Mouse (Mus musculus) lung, embryonic 14.5 days (tissue): ENCODE results near the gene Tmem51. TPM values are rescaled to one million over a fixed set of nuclear protein-coding genes. Genes with fewer than 3 reads are reported as not detected.

ENCODE experiments used
- ATAC-seq: fragments of 200-750 bp; cut with Nextera tagmentation; 2 replicates; pipeline ENCODE4 v1.8.0; 2017; ENCODE audit warnings: mild to moderate bottlenecking, moderate TSS enrichment, moderate library complexity; ENCODE audit not compliant: insufficient read depth
- DNase-seq: peaks from one replicate; pipeline ENCODE4 v3.0.0-alpha.2; 2015
- H3K27ac ChIP-seq: fragments of 300-500 bp; sonication (generic); 2 replicates; pipeline ENCODE4 v1.5.1; 2014; ENCODE audit warnings: low read depth, mild to moderate bottlenecking, moderate library complexity
- H3K27me3 ChIP-seq: fragments of 300-500 bp; sonication (generic); 2 replicates; pipeline ENCODE4 v1.6.1; 2014; ENCODE audit warnings: low read length, control low read depth; ENCODE audit not compliant: insufficient read depth
- H3K36me3 ChIP-seq: fragments of 300-500 bp; sonication (generic); 2 replicates; pipeline ENCODE4 v1.6.1; 2014; ENCODE audit warnings: control low read depth; ENCODE audit not compliant: insufficient read depth
- H3K4me1 ChIP-seq: fragments of 300-500 bp; sonication (generic); 2 replicates; pipeline ENCODE4 v1.6.1; 2014; ENCODE audit warnings: antibody characterized with exemption, control low read depth; ENCODE audit not compliant: insufficient read depth
- H3K4me2 ChIP-seq: fragments of 300-500 bp; sonication (generic); 2 replicates; pipeline ENCODE4 v1.6.1; 2014; ENCODE audit warnings: mild to moderate bottlenecking
- H3K4me3 ChIP-seq: fragments of 300-500 bp; sonication (generic); 2 replicates; pipeline ENCODE4 v1.5.1; 2014; ENCODE audit warnings: low read depth, low read length
- H3K9ac ChIP-seq: fragments of 300-500 bp; sonication (generic); 2 replicates; pipeline ENCODE4 v1.6.1; 2014
- H3K9me3 ChIP-seq: fragments of 300-500 bp; sonication (generic); 2 replicates; pipeline ENCODE4 v1.6.1; 2016; ENCODE audit warnings: low read depth, low read length, control low read depth
- CTCF ChIP-seq: IDR thresholded peaks from 2 replicates; pipeline ENCODE4 v1.5.1; 2016; ENCODE audit warnings: antibody characterized with exemption, low read depth
- WGBS: fragments of 180-500 bp; shearing (Covaris S2); extraction: QIAGEN DNeasy Blood & Tissue Kit; methylation state at CpG from one replicate; pipeline ENCODE4 v1.1.7; 2014; 5-methylcytosine and 5-hydroxymethylcytosine counted together
- polyA plus RNA-seq: library from polyadenylated mRNA; unstranded; fragments of >200 nt; fragmentation: Nextera tagmentation; extraction: Ambion mirVana; gene quantifications from 2 replicates; pipeline ENCODE4 v1.2.1, GENCODE M21; 2014

Gene Tmem51
- polyA plus RNA-seq, 1 experiment from 2014 or later = 17.1 TPM

DNA sequence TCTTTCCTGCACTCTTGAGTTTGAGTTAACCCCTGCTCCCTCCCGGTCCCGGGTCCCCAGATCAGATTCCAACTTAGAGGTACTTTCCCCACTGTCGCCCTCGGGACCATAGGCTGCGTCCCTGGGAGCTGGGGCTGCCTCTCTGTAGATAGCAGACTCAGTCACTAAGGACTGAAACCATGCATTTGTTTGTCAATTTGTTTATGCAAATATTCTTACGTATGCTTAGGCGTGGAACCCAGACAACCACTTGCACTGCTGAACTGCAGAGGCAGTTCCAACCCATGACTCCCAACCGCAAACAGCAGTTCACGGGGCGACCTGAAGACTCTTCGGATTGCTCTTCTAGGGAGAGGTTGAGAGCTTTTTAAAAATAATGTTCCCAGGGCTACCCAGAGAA lies 8.2 kb downstream of the Tmem51 start:
- WGBS = 79% methylated on average over 11 of the region's 11 CpGs
- ATAC-seq (no peak), DNase-seq (no peak)
- Histone ChIP-seq H3K4me2 (no peak overlapping the region), H3K4me1 (peaks cover 24% of the 10 kb centered on the region), H3K9me3 (no peaks in the 10 kb centered on the region), H3K9ac (no peak overlapping the region), H3K4me3 (no peak overlapping the region), H3K36me3 (no peaks in the 10 kb centered on the region), H3K27me3 (no peaks in the 10 kb centered on the region), H3K27ac (no peak overlapping the region)
- TF ChIP-seq CTCF = no peak

DNA sequence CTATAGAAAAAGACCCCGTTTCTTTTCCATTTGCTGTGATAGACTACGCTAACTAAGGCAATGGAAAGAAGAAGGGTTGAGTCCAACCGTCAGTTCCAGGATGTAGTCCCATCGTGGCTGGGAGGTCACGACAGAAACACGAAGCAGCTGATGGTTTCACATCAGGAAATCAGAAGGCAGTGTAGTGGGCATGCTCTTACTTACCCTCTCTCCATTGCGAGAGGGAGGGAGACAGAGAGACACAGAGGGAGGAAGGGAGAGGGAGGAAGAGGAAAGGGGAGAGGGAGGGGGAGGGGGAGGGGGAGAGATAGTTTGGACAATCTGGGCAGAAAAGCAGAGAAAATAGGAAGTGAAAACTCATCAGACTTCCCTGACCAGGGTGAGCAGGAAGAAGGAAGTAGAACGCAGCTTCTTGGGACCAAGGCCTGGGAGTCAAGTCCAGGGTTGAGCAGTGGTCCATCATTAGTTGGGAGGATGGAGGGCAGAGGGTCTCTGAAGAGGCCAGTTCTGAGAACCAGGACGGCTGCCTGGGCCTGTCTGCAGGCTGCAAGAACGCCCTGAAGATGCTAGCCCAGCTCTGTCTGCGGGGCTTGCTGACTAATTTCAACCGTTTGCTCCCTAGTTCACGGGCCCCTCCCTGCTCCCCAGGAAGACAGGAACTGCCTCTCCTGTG lies 9.9 kb downstream of the Tmem51 start:
- no peaks in the 10 kb centered on the region for H3K36me3 ChIP-seq
- no peak overlapping the region for H3K4me2 ChIP-seq
- TF ChIP-seq CTCF = no peak
- WGBS = 52% methylated on average over 13 of the region's 13 CpGs
- ATAC-seq (no peak), DNase-seq (no peak)
- H3K9ac ChIP-seq = no peak overlapping the region
- H3K4me3 ChIP-seq = no peak overlapping the region
- no peaks in the 10 kb centered on the region for H3K27me3 ChIP-seq
- H3K4me1 ChIP-seq = peaks cover 20% of the 10 kb centered on the region
- no peak overlapping the region for H3K27ac ChIP-seq
- no peaks in the 10 kb centered on the region for H3K9me3 ChIP-seq

DNA sequence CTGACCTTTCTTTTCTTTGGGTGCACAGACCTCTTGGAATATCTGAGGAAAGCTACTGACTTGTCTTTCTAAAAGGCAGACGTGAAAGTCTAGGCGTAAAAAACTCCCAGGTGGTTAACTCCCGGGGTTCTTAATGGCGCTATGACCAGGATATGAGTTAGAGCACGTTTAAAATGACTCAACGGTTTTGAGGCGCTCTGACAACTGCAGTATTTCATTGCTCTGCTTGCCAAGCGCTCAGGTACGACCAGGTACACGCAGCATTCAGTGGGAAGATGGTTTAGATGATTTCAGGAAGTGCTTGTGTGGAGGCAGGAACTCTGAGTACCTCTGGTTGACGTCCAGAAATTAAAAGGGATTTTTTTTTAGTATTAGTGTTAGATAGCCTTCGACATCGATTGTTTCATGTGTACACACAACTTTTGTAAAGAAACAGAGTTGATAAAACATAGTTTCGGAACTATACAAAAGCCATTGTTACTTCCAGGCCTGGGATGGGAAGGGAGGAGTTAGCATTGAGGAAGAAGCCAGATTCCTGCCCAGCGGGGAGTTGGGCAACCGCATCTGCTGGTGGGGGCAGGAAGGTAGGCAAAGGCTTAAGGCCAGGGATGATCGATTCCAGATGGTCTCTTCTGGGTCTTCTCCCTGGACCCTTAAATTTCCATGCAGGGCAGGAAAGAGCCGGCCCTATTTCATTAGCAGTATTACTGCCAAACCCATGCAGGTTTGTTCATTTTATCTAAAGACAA lies 12.7 kb downstream of the Tmem51 start:
- no peak for TF ChIP-seq CTCF
- Histone ChIP-seq H3K9ac (no peak overlapping the region), H3K27me3 (no peaks in the 10 kb centered on the region), H3K4me1 (peaks cover 13% of the 10 kb centered on the region), H3K36me3 (no peaks in the 10 kb centered on the region), H3K4me2 (no peak overlapping the region), H3K27ac (no peak overlapping the region), H3K4me3 (no peak overlapping the region), H3K9me3 (no peaks in the 10 kb centered on the region)
- DNase-seq (peak; percentile 26), ATAC-seq (no peak)
- 20% methylated on average over 18 of the region's 18 CpGs for WGBS

DNA sequence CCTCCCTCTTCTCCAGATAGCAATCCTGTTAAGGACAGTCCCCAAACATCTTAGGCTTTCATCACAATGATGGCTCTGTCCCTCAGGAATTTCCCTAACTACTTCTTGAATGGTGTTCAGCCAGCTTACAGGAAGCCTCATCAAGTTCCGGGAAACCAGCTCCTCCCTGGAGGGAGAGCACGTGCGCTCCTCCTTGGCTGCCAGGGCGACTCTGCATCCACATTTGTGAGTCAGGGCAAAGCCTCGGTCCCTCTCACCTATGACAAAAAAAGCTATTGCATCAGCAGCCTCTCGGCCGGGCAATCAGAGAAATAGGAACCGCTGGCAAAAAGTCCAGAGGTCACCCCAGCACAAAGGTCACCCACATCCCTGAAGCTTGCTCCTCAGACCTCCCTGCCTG lies 13.3 kb downstream of the Tmem51 start:
- TF ChIP-seq CTCF = no peak
- no peaks in the 10 kb centered on the region for H3K27me3 ChIP-seq
- no peak overlapping the region for H3K9ac ChIP-seq
- DNase-seq (peak; percentile 38), ATAC-seq (no peak)
- H3K36me3 ChIP-seq = no peaks in the 10 kb centered on the region
- H3K27ac ChIP-seq = no peak overlapping the region
- H3K9me3 ChIP-seq = no peaks in the 10 kb centered on the region
- 19% methylated on average over 8 of the region's 8 CpGs for WGBS
- no peak overlapping the region for H3K4me2 ChIP-seq
- H3K4me1 ChIP-seq = peaks cover 19% of the 10 kb centered on the region
- no peak overlapping the region for H3K4me3 ChIP-seq

DNA sequence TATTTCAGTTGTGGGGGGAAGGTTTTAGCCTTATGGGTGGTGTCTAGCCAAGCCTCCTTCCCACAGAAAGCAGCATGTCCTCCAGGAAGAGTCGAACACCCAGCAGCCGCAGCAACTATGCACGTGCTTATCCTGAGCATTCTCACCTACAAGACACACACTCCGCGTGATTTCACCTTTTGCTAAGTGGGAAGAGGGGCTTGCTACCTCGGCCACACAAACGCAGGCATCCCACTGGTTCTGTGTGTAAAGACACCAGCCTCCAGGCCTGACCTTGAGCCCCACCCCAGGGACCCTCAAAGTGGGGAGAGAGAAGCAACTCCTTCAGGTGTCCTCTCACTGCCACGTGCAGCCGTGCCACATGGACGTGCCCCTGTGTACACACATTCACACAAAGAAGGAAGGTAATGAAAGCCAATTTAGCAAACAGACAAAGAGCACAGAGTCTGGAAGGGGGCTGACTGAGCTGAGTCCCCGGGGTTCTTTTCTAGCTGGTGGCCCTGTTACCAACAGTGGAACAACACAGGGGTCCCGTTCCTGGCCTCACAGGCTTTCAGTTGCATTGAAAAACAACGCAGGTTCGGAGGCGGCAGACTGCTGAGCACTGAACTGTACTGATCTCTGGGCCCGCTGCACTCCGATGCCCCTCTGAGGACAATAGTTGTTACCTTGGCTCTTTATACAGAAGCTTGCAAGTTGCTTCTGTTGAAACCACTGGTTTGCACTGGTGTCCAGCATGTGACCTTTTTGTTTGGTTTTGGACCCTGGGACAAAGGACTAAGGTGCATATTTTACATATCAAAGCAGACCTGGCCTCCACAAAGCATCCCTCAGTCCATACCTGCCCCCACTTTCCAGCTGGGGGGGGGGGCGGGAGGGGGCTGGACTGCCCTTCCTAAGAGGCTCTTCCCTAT lies 14.9 kb downstream of the Tmem51 start:
- no peaks in the 10 kb centered on the region for H3K36me3 ChIP-seq
- H3K4me1 ChIP-seq = peaks cover 23% of the 10 kb centered on the region
- no peak for TF ChIP-seq CTCF
- no peaks in the 10 kb centered on the region for H3K27me3 ChIP-seq
- no peak for DNase-seq
- H3K4me2 ChIP-seq = no peak overlapping the region
- H3K9me3 ChIP-seq = no peaks in the 10 kb centered on the region
- no peak overlapping the region for H3K4me3 ChIP-seq
- no peak for ATAC-seq
- no peak overlapping the region for H3K27ac ChIP-seq
- no peak overlapping the region for H3K9ac ChIP-seq
- WGBS = 38% methylated on average over 18 of the region's 18 CpGs

- no peaks in the 10 kb centered on the region for H3K36me3 ChIP-seq
- DNase-seq (no peak), ATAC-seq (no peak)
- WGBS = 39% methylated on average over 4 of the region's 4 CpGs
- H3K27me3 ChIP-seq = no peaks in the 10 kb centered on the region
- H3K4me3 ChIP-seq = no peak overlapping the region
- H3K4me1 ChIP-seq = peaks cover 13% of the 10 kb centered on the region
- TF ChIP-seq CTCF = no peak
- no peaks in the 10 kb centered on the region for H3K9me3 ChIP-seq
- no peak overlapping the region for H3K4me2 ChIP-seq
- H3K9ac ChIP-seq = no peak overlapping the region
- peak overlapping the region; percentile 74; the same call in 1 of the 2 replicates for H3K27ac ChIP-seq
These were observed 17.5 kb downstream of the Tmem51 start for GRCm38 (mm10) chr4:142066576-142066975.

GRCm38 (mm10) chr4:142065835-142066234 lies 18.3 kb downstream of the Tmem51 start:
- ATAC-seq (peak; percentile 83), DNase-seq (peak; percentile 87)
- no peak overlapping the region for H3K9ac ChIP-seq
- H3K4me3 ChIP-seq = no peak overlapping the region
- peak overlapping the region; percentile 74 for H3K27ac ChIP-seq
- no peaks in the 10 kb centered on the region for H3K27me3 ChIP-seq
- no peaks in the 10 kb centered on the region for H3K9me3 ChIP-seq
- WGBS = 35% methylated on average over 6 of the region's 6 CpGs
- no peak for TF ChIP-seq CTCF
- no peak overlapping the region for H3K4me2 ChIP-seq
- no peaks in the 10 kb centered on the region for H3K36me3 ChIP-seq
- H3K4me1 ChIP-seq = peaks cover 11% of the 10 kb centered on the region; the same call in 1 of the 2 replicates
